In the genomic region with DNA sequence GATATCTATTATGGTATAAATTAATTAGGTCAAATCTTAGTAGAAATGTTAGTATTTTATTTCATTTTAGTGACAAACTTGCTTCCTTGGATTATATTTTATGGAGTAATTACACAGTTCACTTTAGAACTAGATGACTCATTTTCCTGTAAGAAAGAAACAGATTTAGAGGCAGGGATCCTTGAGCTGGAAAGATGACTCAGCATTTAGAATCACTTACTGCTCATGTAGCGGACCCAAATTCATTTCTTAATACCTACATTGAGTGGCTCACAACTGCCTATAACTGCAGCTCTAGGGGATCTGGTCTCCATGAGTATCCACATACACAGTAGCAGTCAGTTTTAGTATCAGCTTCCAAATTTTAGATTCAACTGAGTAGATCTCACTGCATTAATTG, we compare ENCODE assay signal across 25 mouse cellular contexts.
A peak's percentile ranks its signal among the peaks of the same experiment; 100 is the strongest.
DNase-seq lines count a peak whose midpoint lies in the region; ATAC-seq lines count a peak whose summit lies in the region.
"Had no signal": no experiment of that assay in that cellular context is flagged by ENCODE, and none has a peak within 500 bp of the region (broad histone marks: within the 10 kb centered on the region; RNA-seq: fewer than 3 reads in every experiment).

No protein-coding gene starts in this region.

- H3K9ac ChIP-seq in forebrain, embryonic 14.5 days (ENCODE audit: low read length), result no peak overlapping the region
- H3K9ac ChIP-seq in midbrain, embryonic 11.5 days (ENCODE audit: low read length), result no peak overlapping the region
- H3K9ac ChIP-seq: embryonic facial prominence, embryonic 12.5 days; forebrain, embryonic 12.5 days; forebrain, embryonic 15.5 days; forebrain, postnatal 0 days had no signal

- H3K9me3 ChIP-seq in forebrain, embryonic 14.5 days (replicated peaks; ENCODE audit: control insufficient read depth, low read length), result no peaks in the 10 kb centered on the region
- no peaks in the 10 kb centered on the region for H3K9me3 ChIP-seq in midbrain, embryonic 11.5 days (ENCODE audit: control insufficient read depth, low read length)
- H3K9me3 ChIP-seq: embryonic facial prominence, embryonic 10.5 days; embryonic facial prominence, embryonic 12.5 days; forebrain, embryonic 10.5 days; forebrain, embryonic 12.5 days; forebrain, embryonic 15.5 days had no signal

- H3K27ac ChIP-seq in forebrain, embryonic 14.5 days (ENCODE audit: low read depth, low read length), result no peak overlapping the region
- no peak overlapping the region for H3K27ac ChIP-seq in midbrain, embryonic 11.5 days (ENCODE audit: low read depth, low read length)
- H3K27ac ChIP-seq: embryonic facial prominence, embryonic 10.5 days; embryonic facial prominence, embryonic 12.5 days; forebrain, embryonic 10.5 days; forebrain, embryonic 12.5 days; forebrain, embryonic 15.5 days had no signal

- peak; percentile 3 for DNase-seq in right cerebral cortex, adult 18-20 months
- no peak for DNase-seq in right cerebral cortex, postnatal 4 days
- peak; percentile 56 for DNase-seq in 3T3-L1 (ENCODE audit: low read depth, low spot score)
- peak; percentile 56 for DNase-seq in brain, adult 2 months (ENCODE audit: low read depth, low spot score)
- DNase-seq in telencephalon, adult 2 months (ENCODE audit: low read depth, low spot score), result peak; percentile 22
- no peak for DNase-seq in forebrain, embryonic 14.5 days (ENCODE audit: low spot score)
- DNase-seq in embryo, embryonic 10 days (ENCODE audit: low spot score), result no peak
- no peak for DNase-seq in midbrain, embryonic 11.5 days (ENCODE audit: low spot score, missing footprints)
- DNase-seq: adrenal gland, adult 8-10 months; adrenal gland, postnatal 14 days; adrenal gland, postnatal 36 days; cerebellum, adult 11 months; cerebellum, adult 2 months; cerebellum, adult 9-10 months; cerebellum, postnatal 14 days; cerebellum, postnatal 36 days; forebrain, postnatal 0 days had no signal

- H3K4me3 ChIP-seq in forebrain, embryonic 14.5 days (ENCODE audit: low read depth, low read length), result no peak overlapping the region
- no peak overlapping the region for H3K4me3 ChIP-seq in midbrain, embryonic 11.5 days (ENCODE audit: low read depth, low read length)
- H3K4me3 ChIP-seq: embryonic facial prominence, embryonic 10.5 days; embryonic facial prominence, embryonic 12.5 days; erythroblast, embryonic 14.5 days; forebrain, embryonic 10.5 days; forebrain, embryonic 12.5 days; forebrain, embryonic 15.5 days had no signal

- no peaks in the 10 kb centered on the region for H3K4me1 ChIP-seq in forebrain, embryonic 14.5 days (ENCODE audit: control insufficient read depth, insufficient read depth, low read length)
- H3K4me1 ChIP-seq in midbrain, embryonic 11.5 days (ENCODE audit: control insufficient read depth, insufficient read depth, low read length), result no peaks in the 10 kb centered on the region
- H3K4me1 ChIP-seq: embryonic facial prominence, embryonic 10.5 days; embryonic facial prominence, embryonic 12.5 days; forebrain, embryonic 10.5 days; forebrain, embryonic 12.5 days; forebrain, embryonic 15.5 days had no signal

- H3K36me3 ChIP-seq in forebrain, embryonic 14.5 days (ENCODE audit: control insufficient read depth, insufficient read depth, low read length), result no peaks in the 10 kb centered on the region
- no peaks in the 10 kb centered on the region for H3K36me3 ChIP-seq in midbrain, embryonic 11.5 days (ENCODE audit: control insufficient read depth, insufficient read depth, low read length)
- H3K36me3 ChIP-seq: embryonic facial prominence, embryonic 10.5 days; embryonic facial prominence, embryonic 12.5 days; forebrain, embryonic 10.5 days; forebrain, embryonic 12.5 days; forebrain, embryonic 15.5 days had no signal

- 94% methylated on average over 1 of the region's 1 CpGs for WGBS in forebrain, embryonic 14.5 days
- 80% methylated on average over 1 of the region's 1 CpGs for WGBS in midbrain, embryonic 11.5 days

- H3K4me2 ChIP-seq in forebrain, embryonic 14.5 days (ENCODE audit: low read length), result no peak overlapping the region
- H3K4me2 ChIP-seq in midbrain, embryonic 11.5 days, result no peak overlapping the region
- H3K4me2 ChIP-seq: embryonic facial prominence, embryonic 12.5 days; forebrain, embryonic 12.5 days; forebrain, embryonic 15.5 days had no signal

- no peaks in the 10 kb centered on the region for H3K27me3 ChIP-seq in forebrain, embryonic 14.5 days (replicated peaks; ENCODE audit: control insufficient read depth, insufficient read depth, low read length)
- no peaks in the 10 kb centered on the region for H3K27me3 ChIP-seq in midbrain, embryonic 11.5 days (ENCODE audit: control insufficient read depth, insufficient read depth, low read length)
- H3K27me3 ChIP-seq: embryonic facial prominence, embryonic 12.5 days; forebrain, embryonic 12.5 days; forebrain, embryonic 15.5 days had no signal

- ATAC-seq in forebrain, embryonic 14.5 days, result no peak
- ATAC-seq in midbrain, embryonic 11.5 days (ENCODE audit: low FRiP score), result no peak
- ATAC-seq: activated CD4-positive, CD25-positive, alpha-beta regulatory T cell, adult 4 months; forebrain, embryonic 15.5 days; forebrain, postnatal 0 days; Patski had no signal

Comparison
In these comparisons a context has a peak if more than half of its experiments do, and no peak if none do; other contexts are left out.
1. DNase-seq: peak in right cerebral cortex, adult 18-20 months (single experiment), 3T3-L1 (single experiment), brain, adult 2 months (single experiment) and telencephalon, adult 2 months (single experiment); none in right cerebral cortex, postnatal 4 days (single experiment), forebrain, embryonic 14.5 days (single experiment), embryo, embryonic 10 days (single experiment) and midbrain, embryonic 11.5 days (single experiment).